Mouse (Mus musculus) intestine, postnatal 0 days (tissue): ENCODE measurements around the gene Mapt. TPM values are rescaled to one million over a fixed set of nuclear protein-coding genes. Genes with fewer than 3 reads are reported as not detected.

ENCODE experiments used
- ATAC-seq: fragments of 200-750 bp; cut with Nextera tagmentation; 2 replicates; pipeline ENCODE4 v1.8.0; 2017; ENCODE audit warnings: mild to moderate bottlenecking, moderate TSS enrichment, moderate library complexity
- H3K27ac ChIP-seq: fragments of 300-500 bp; sonication (generic); 2 replicates; pipeline ENCODE4 v1.5.1; 2014; ENCODE audit warnings: mild to moderate bottlenecking, low read depth, low read length, moderate library complexity
- H3K27me3 ChIP-seq: fragments of 300-500 bp; sonication (generic); replicated peaks from 2 replicates; pipeline ENCODE4 v1.6.1; 2014; ENCODE audit warnings: low read length, mixed read lengths; ENCODE audit not compliant: control insufficient read depth, insufficient read depth
- H3K36me3 ChIP-seq: fragments of 300-500 bp; sonication (generic); 2 replicates; pipeline ENCODE4 v1.6.1; 2014; ENCODE audit warnings: mild to moderate bottlenecking, moderate library complexity; ENCODE audit not compliant: control insufficient read depth, insufficient read depth
- H3K4me1 ChIP-seq: fragments of 300-500 bp; sonication (generic); replicated peaks from 2 replicates; pipeline ENCODE4 v1.6.1; 2014; ENCODE audit warnings: antibody characterized with exemption, low read length, mixed read lengths; ENCODE audit not compliant: control insufficient read depth, insufficient read depth
- H3K4me2 ChIP-seq: fragments of 300-500 bp; sonication (generic); replicated peaks from 2 replicates; pipeline ENCODE4 v1.6.1; 2014; ENCODE audit warnings: low read depth, mild to moderate bottlenecking, moderate library complexity
- H3K4me3 ChIP-seq: fragments of 300-500 bp; sonication (generic); 2 replicates; pipeline ENCODE4 v1.5.1; 2014; ENCODE audit warnings: low read depth, low read length
- H3K9ac ChIP-seq: fragments of 300-500 bp; sonication (generic); 2 replicates; pipeline ENCODE4 v1.6.1; 2014; ENCODE audit warnings: mild to moderate bottlenecking, low read depth, low read length
- H3K9me3 ChIP-seq: fragments of 300-500 bp; sonication (generic); 2 replicates; pipeline ENCODE4 v1.6.1; 2016; ENCODE audit warnings: mixed run types; ENCODE audit not compliant: control insufficient read depth
- CTCF ChIP-seq: sonication (generic); IDR thresholded peaks from 2 replicates; pipeline ENCODE4 v1.5.1; 2016; ENCODE audit warnings: low read depth, mild to moderate bottlenecking, control low read depth, antibody characterized with exemption, moderate library complexity
- WGBS: fragments of 180-500 bp; shearing (Covaris S2); extraction: QIAGEN DNeasy Blood & Tissue Kit; methylation state at CpG from one replicate; pipeline ENCODE4 v1.1.7; 2014; 5-methylcytosine and 5-hydroxymethylcytosine counted together
- microRNA-seq: library from miRNA; unstranded; fragments of <30 nt; microRNA quantifications from one replicate; pipeline ENCODE4, GENCODE M21; 2016
- polyA plus RNA-seq: library from polyadenylated mRNA; unstranded; fragments of >200 nt; fragmentation: Nextera tagmentation; extraction: Ambion mirVana; gene quantifications from 2 replicates; pipeline ENCODE4 v1.2.1, GENCODE M21; 2015

The Mapt gene
- polyA plus RNA-seq, 1 experiment from 2014 or later: 9.1 TPM

DNA sequence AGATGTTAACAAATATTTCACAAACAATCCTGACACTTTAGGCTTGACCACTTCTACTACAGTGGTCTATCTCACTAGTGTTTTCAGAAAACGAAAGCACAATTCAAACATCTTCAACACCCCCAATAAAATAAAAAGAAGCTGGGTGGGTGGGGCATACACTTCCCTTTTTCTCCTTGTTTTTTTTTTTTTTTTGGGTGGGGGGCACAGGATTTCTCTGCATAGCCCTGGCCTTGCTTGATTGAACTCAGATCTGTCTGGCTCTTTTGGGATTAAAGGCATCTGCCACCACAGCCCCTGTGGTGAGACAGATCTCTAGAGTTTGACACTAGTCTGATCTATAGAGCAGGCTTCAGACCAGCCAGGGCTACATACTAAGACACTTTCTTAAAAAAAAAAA, 131.5 kb downstream of the Mapt start:
- Histone ChIP-seq H3K4me3 (no peak overlapping the region), H3K36me3 (peaks cover 6% of the 10 kb centered on the region; the same call in 1 of the 2 replicates), H3K27ac (no peak overlapping the region), H3K9me3 (no peaks in the 10 kb centered on the region), H3K4me2 (no peak overlapping the region), H3K4me1 (no peaks in the 10 kb centered on the region), H3K9ac (no peak overlapping the region), H3K27me3 (no peaks in the 10 kb centered on the region)
- TF ChIP-seq CTCF: no peak
- WGBS: 71% methylated on average over 1 of the region's 1 CpGs
- no peak for ATAC-seq

- no peak for TF ChIP-seq CTCF
These were observed 132.8 kb downstream of the Mapt start for GRCm38 (mm10) chr11:104363823-104364600.

DNA sequence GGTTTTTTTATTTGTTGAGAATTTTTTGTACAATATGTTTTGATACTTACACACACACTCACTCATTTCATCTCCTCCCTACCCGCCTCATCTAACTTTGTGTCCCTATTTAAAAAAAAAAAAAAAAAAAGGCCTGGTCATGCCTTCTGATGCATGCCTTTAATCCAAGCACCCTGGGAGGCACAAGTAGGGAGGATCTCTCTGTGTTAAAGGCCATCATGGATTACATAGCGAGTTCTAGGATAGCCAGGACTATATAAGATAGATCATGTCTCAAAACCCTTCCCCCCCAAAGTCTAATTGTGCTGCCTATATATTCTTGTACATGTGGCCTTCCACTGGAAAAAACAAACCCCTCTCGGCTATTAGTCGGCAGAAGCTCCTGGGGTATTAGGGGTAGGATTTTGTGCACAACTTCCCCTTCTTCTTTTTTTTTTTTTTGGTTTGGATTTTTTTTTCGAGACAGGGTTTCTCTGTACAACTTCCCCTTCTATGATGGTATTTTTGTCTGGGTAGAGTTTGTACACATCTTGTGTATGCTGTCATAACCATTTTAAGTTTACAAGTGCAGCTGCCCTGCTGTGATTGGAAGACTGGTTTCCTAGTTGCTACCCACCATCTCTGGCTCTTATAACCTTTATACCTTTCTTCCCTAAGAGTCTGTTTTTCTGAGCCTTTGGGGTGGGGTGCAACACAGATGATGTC, 136.4 kb downstream of the Mapt start:
- H3K27ac ChIP-seq: no peak overlapping the region
- H3K4me1 ChIP-seq: no peaks in the 10 kb centered on the region
- no peak for TF ChIP-seq CTCF
- WGBS: 88% methylated on average over 5 of the region's 5 CpGs
- H3K27me3 ChIP-seq: no peaks in the 10 kb centered on the region
- H3K9ac ChIP-seq: no peak overlapping the region
- H3K36me3 ChIP-seq: no peaks in the 10 kb centered on the region
- H3K4me3 ChIP-seq: no peak overlapping the region
- H3K9me3 ChIP-seq: no peaks in the 10 kb centered on the region
- no peak overlapping the region for H3K4me2 ChIP-seq
- ATAC-seq: no peak

More at GRCm38 (mm10) chr11:104363823-104364600, 132.8 kb downstream of the Mapt start:
- Histone ChIP-seq H3K4me3 (no peak overlapping the region), H3K4me2 (no peak overlapping the region), H3K27me3 (no peaks in the 10 kb centered on the region), H3K27ac (no peak overlapping the region), H3K4me1 (no peaks in the 10 kb centered on the region), H3K36me3 (peaks cover 6% of the 10 kb centered on the region; the same call in 1 of the 2 replicates), H3K9ac (no peak overlapping the region), H3K9me3 (no peaks in the 10 kb centered on the region)
- WGBS: 66% methylated on average over 2 of the region's 2 CpGs
- ATAC-seq: no peak; the same call in 1 of the 2 replicates

- Histone ChIP-seq H3K4me3 (no peak overlapping the region), H3K27me3 (no peaks in the 10 kb centered on the region), H3K4me2 (no peak overlapping the region), H3K4me1 (no peaks in the 10 kb centered on the region), H3K9ac (no peak overlapping the region), H3K27ac (no peak overlapping the region), H3K9me3 (no peaks in the 10 kb centered on the region), H3K36me3 (peaks cover 11% of the 10 kb centered on the region; the same call in 1 of the 2 replicates)
- 90% methylated on average over 3 of the region's 3 CpGs for WGBS
- ATAC-seq: no peak
- TF ChIP-seq CTCF: no peak
These were observed 145.1 kb downstream of the Mapt start for GRCm38 (mm10) chr11:104376291-104376690.

DNA sequence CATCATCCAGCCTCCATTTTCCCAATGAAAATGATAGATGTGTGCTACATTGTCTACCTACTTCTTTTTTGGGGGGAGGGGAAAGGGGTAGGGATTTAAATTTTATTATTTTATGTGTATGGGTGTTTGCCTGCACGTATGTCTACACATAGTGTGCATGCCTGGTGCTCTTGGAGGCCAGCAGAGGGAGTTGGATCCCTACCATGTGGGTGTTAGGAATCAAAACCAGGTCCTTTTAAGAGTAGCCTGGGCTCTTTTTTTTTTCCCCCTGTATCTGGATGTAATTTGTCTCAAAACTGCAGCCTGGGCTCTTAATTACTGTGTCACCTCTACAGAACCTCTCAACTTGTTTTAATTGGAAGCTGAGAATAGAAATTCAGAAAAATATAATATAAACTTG, 148.4 kb downstream of the Mapt start:
- H3K36me3 ChIP-seq: peaks cover 8% of the 10 kb centered on the region; the same call in 1 of the 2 replicates
- peak; percentile 62 for TF ChIP-seq CTCF
- 65% methylated on average over 1 of the region's 1 CpGs for WGBS
- H3K9ac ChIP-seq: no peak overlapping the region
- no peak overlapping the region for H3K4me3 ChIP-seq
- no peaks in the 10 kb centered on the region for H3K9me3 ChIP-seq
- no peak for ATAC-seq
- no peak overlapping the region for H3K27ac ChIP-seq
- no peak overlapping the region for H3K4me2 ChIP-seq
- no peaks in the 10 kb centered on the region for H3K27me3 ChIP-seq
- peaks cover 4% of the 10 kb centered on the region; the same call in 1 of the 2 replicates for H3K4me1 ChIP-seq

Small RNAs within 50 kb of the gene (microRNA-seq; reads per million reads assigned to microRNA genes)
- gene Gm47310: not detected

Other genes with a start within 250 kb of the Mapt start
- gene Crhr1, start 98.5 kb upstream of the Mapt start, polyA plus RNA-seq: not detected in 2 replicates
- gene Sppl2c, start 45.1 kb upstream of the Mapt start, polyA plus RNA-seq: not detected in 2 replicates
- gene Kansl1, start 237.5 kb downstream of the Mapt start, polyA plus RNA-seq: 8.1 and 9.0 TPM in 2 replicates